Mouse (Mus musculus) heart, embryonic 15.5 days (tissue): ENCODE results near the gene Phactr4. TPM values are rescaled to one million over a fixed set of nuclear protein-coding genes. Genes with fewer than 3 reads are reported as not detected.
A peak's percentile ranks its signal among the peaks of the same experiment; 100 is the strongest.

ENCODE experiments used
- ATAC-seq: fragments of 200-750 bp; cut with Nextera tagmentation; replicated peaks from 2 replicates; pipeline ENCODE4 v1.8.0; 2017; ENCODE audit warnings: low read depth, moderate TSS enrichment; ENCODE audit not compliant: insufficient number of reproducible peaks, insufficient read depth, low FRiP score
- H3K27ac ChIP-seq: fragments of 300-500 bp; sonication (generic); 2 replicates; pipeline ENCODE4 v1.5.1; 2015; ENCODE audit warnings: mild to moderate bottlenecking, inconsistent platforms
- H3K27me3 ChIP-seq: fragments of 300-500 bp; sonication (generic); 2 replicates; pipeline ENCODE4 v1.6.1; 2015; ENCODE audit warnings: inconsistent platforms
- H3K36me3 ChIP-seq: fragments of 300-500 bp; sonication (generic); 2 replicates; pipeline ENCODE4 v1.6.1; 2015; ENCODE audit warnings: mild to moderate bottlenecking, inconsistent platforms
- H3K4me1 ChIP-seq: fragments of 300-500 bp; sonication (generic); replicated peaks from 2 replicates; pipeline ENCODE4 v1.6.1; 2015; ENCODE audit warnings: inconsistent platforms
- H3K4me2 ChIP-seq: fragments of 300-500 bp; sonication (generic); 2 replicates; pipeline ENCODE4 v1.6.1; 2015; ENCODE audit warnings: inconsistent platforms, mild to moderate bottlenecking, moderate library complexity
- H3K4me3 ChIP-seq: fragments of 300-500 bp; sonication (generic); 2 replicates; pipeline ENCODE4 v1.5.1; 2015; ENCODE audit warnings: mild to moderate bottlenecking, inconsistent platforms
- H3K9ac ChIP-seq: fragments of 300-500 bp; sonication (generic); 2 replicates; pipeline ENCODE4 v1.6.1; 2015; ENCODE audit warnings: mild to moderate bottlenecking, inconsistent platforms
- H3K9me3 ChIP-seq: fragments of 300-500 bp; sonication (generic); replicated peaks from 2 replicates; pipeline ENCODE4 v1.6.1; 2016; ENCODE audit warnings: inconsistent platforms
- WGBS: fragments of 180-500 bp; shearing (Covaris S2); methylation state at CpG from one replicate; pipeline ENCODE4 v1.1.7; 2015; ENCODE audit warnings: mixed read lengths; 5-methylcytosine and 5-hydroxymethylcytosine counted together
- polyA plus RNA-seq: library from polyadenylated mRNA; unstranded; fragments of >200 nt; fragmentation: Nextera tagmentation; extraction: Ambion mirVana; gene quantifications from 2 replicates; pipeline ENCODE4 v1.2.1, GENCODE M21; 2015

Gene Phactr4
- polyA plus RNA-seq, 1 experiment from 2014 or later, result 14.8 TPM

DNA sequence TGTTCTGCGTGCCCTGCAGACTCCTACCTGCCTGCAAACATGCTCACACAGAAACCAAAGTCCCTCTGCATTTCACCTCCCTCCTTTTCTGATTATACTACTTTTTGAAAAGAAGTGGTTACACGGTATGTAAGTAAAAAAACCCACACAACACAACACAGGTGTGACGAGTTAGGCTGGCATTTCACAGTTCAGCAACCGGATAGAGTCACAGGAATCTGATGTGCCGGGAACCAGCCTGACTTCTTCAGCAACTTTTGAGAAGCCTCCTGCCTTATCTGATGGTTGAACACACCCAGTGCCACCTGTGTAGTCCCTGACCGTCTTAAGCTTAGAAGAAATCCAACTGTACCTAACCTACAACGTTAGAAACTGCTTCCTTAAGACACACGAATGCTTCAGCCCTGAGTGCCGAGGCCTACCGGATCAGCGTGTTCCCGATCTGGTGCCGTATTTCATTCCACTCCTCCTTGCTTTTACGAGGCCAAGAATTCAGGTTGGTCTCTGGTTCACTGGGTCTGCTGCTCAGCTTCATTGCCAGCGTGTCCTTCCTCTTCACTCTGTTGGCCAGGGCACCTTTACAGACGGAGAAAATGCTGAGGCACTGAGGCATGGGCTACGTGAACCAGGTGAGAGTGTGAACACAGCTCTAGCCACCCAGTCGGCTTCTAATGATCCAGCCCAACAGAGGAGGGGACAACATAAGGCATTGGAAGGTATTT, 54.6 kb downstream of the Phactr4 start:
- H3K27me3 ChIP-seq, result no peaks in the 10 kb centered on the region
- H3K4me2 ChIP-seq, result no peak overlapping the region
- no peak overlapping the region for H3K27ac ChIP-seq
- WGBS, result 89% methylated on average over 18 of the region's 18 CpGs
- no peak overlapping the region for H3K4me3 ChIP-seq
- no peaks in the 10 kb centered on the region for H3K9me3 ChIP-seq
- no peaks in the 10 kb centered on the region for H3K4me1 ChIP-seq
- H3K36me3 ChIP-seq, result peaks cover 78% of the 10 kb centered on the region
- no peak for ATAC-seq
- no peak overlapping the region for H3K9ac ChIP-seq

DNA sequence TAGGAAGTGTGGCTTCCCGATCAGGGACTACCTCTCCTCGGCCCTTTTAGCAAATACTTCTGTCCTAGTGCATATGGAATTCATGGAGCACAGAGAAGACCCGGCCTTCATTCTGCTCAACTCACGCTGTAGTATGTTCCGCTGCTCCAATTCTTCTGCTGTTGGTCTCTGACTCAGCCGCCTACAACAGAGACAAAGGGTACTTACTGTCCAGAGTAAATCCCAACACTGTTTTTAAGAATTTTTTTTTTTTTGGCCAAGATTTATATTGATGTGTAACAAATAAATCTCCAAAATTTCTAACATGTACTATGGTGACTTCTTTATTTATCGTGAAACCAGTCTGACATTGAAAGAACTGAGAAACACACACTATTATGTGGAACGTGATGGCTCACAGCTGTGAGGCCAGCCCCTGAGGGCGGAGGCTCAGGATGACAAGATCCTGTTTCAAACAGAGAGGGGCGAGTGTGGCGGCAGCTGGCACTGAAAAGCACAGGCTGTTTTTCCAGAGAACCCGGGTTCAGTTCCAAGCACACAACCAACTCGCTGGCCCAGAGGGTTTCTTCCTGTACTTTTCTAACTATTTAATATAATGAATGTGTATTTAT, 56.7 kb downstream of the Phactr4 start:
- Histone ChIP-seq H3K27me3 (no peaks in the 10 kb centered on the region), H3K4me3 (no peak overlapping the region), H3K9ac (no peak overlapping the region), H3K4me1 (no peaks in the 10 kb centered on the region), H3K36me3 (peaks cover 79% of the 10 kb centered on the region), H3K27ac (no peak overlapping the region), H3K9me3 (no peaks in the 10 kb centered on the region), H3K4me2 (no peak overlapping the region)
- WGBS, result 77% methylated on average over 13 of the region's 13 CpGs
- no peak for ATAC-seq

DNA sequence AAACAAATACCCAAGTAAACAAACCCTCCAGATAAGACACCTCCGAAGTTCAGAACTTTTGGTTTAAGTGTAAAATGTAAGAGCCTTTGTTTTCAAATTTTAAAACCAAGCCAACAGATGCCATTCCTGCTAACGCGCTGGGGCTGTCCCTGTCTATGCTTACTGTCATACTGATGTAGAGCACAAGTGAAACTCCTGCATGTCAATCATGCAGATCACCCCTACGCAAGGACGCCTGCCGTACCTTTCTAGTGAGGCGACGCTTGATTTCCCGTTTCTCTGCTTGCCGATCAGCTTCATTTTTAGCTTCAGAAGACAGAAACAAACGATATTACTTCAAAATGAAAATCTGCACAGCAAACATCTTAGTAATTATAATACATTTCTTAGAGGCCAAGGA, 58.8 kb downstream of the Phactr4 start:
- no peak overlapping the region for H3K4me3 ChIP-seq
- H3K9ac ChIP-seq, result no peak overlapping the region
- no peak for ATAC-seq
- 91% methylated on average over 11 of the region's 11 CpGs for WGBS
- H3K27me3 ChIP-seq, result no peaks in the 10 kb centered on the region
- peaks cover 77% of the 10 kb centered on the region for H3K36me3 ChIP-seq
- no peak overlapping the region for H3K27ac ChIP-seq
- H3K4me2 ChIP-seq, result no peak overlapping the region
- no peaks in the 10 kb centered on the region for H3K9me3 ChIP-seq
- peaks cover 7% of the 10 kb centered on the region for H3K4me1 ChIP-seq

DNA sequence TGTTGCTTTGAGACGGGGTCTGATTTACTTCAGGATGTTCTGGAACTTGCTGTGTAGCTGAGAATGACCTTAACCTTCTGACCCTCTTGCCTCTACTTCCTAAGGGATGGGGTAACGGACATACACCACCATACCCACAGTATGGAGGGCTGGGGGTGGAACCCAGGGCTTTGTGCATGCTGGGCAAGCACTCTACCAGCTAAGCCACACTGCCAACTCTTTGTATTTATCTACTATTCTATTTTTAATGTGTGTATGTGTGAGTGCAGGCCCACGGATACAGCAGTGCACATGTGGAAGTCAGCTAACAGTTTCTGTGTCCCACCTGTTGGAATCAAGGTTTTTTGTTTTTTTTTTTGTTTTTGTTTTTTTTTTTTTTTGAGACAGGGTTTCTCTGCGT, 62.8 kb downstream of the Phactr4 start:
- no peak for ATAC-seq
- Histone ChIP-seq H3K36me3 (peaks cover 63% of the 10 kb centered on the region), H3K27me3 (no peaks in the 10 kb centered on the region), H3K9ac (no peak overlapping the region), H3K4me1 (peaks cover 9% of the 10 kb centered on the region), H3K4me3 (no peak overlapping the region), H3K9me3 (no peaks in the 10 kb centered on the region), H3K27ac (peak overlapping the region; percentile 33), H3K4me2 (no peak overlapping the region)
- 78% methylated on average over 4 of the region's 4 CpGs for WGBS

DNA sequence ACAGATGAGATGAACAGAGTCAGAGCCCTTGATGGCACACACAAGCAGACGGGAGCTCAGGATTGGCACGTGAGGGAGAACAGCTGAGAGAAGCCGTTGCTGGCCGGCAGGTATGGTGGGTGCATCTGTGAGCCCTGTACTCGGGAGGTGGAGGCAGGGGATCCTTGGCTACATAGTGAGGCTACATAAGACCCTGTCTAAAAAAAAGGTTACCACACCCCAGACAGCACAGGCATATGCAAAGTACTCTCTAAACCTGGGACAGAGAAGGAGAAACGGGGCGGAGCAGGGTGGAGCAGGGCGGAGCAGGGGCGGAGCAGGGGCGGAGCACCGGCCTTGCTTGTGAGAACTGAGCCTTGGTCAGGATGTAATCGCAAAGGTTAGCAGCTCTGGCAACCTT, 66.1 kb downstream of the Phactr4 start:
- Histone ChIP-seq H3K27me3 (no peaks in the 10 kb centered on the region), H3K4me3 (no peak overlapping the region), H3K9ac (no peak overlapping the region), H3K4me2 (no peak overlapping the region), H3K9me3 (no peaks in the 10 kb centered on the region), H3K36me3 (peaks cover 45% of the 10 kb centered on the region), H3K4me1 (peaks cover 20% of the 10 kb centered on the region), H3K27ac (no peak overlapping the region)
- WGBS, result 41% methylated on average over 12 of the region's 12 CpGs
- ATAC-seq, result no peak

DNA sequence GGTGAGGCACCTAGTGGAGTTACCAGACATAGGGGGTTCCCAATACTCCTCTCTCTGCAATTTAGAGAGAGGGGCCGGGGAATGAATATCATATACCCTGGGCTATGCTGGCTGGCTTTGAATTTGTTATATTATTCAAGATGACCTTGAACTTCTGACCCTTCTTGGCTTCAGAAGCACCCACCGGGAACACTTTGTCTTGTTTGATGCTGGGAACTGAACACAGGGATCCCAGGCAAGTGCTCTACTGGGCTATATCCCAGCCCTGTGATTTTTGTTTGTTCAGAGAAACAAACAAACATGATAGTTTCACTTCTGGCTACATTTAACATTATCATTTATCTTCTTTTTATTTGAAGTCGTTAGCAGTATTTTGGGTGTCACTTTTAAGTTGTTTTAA, 66.9 kb downstream of the Phactr4 start:
- Histone ChIP-seq H3K27me3 (no peaks in the 10 kb centered on the region), H3K4me3 (no peak overlapping the region), H3K36me3 (peaks cover 48% of the 10 kb centered on the region), H3K9ac (no peak overlapping the region), H3K9me3 (no peaks in the 10 kb centered on the region), H3K4me1 (peaks cover 24% of the 10 kb centered on the region), H3K4me2 (no peak overlapping the region), H3K27ac (no peak overlapping the region)
- 84% methylated on average over 3 of the region's 3 CpGs for WGBS
- no peak for ATAC-seq

DNA sequence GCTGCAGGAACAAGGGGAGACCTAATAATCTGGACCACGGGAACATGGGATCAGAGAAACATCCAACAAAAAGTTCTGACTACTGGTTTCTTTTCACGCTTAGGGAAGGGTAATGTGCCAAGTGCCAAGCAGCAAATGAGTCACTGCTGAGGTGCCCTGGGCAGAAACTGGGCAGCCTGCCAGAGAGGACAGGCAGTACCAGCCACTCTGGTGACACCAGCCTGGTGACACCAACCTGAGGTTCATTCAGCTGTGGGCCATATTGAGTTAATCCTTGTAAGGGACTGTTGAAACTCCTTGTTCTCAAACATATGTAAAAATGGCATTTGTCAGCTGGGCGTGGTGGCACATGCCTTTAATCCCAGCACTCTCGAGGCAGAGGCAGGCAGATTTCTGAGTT, 67.7 kb downstream of the Phactr4 start:
- Histone ChIP-seq H3K4me2 (no peak overlapping the region), H3K36me3 (peaks cover 41% of the 10 kb centered on the region), H3K27ac (peak overlapping the region; percentile 96; the same call in 1 of the 2 replicates), H3K9ac (no peak overlapping the region), H3K27me3 (no peaks in the 10 kb centered on the region), H3K4me1 (peaks cover 23% of the 10 kb centered on the region), H3K9me3 (no peaks in the 10 kb centered on the region), H3K4me3 (no peak overlapping the region)
- ATAC-seq, result no peak
- WGBS, result 84% methylated on average over 4 of the region's 4 CpGs

DNA sequence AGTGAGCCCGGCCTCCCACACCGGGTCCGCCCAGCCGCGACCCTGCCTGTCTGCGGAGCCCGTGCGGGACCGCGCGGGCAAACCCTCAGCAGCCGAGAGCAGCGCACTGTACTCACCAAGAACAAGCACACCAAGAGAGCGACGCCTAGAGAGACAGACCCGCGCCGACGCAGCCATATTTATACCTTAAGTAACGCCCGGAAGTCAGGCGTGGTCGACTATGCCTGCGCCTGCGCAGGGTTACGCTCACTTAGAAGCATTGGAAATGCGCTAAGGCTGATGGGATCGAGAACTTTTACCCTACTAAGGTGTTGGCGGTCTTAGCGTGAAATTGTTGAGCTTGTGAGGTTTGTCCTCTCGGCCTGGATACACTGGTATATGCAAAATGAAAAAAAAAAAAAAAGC, 68.8 kb downstream of the Phactr4 start, which contains the start of gene Rcc1:
Gene Rcc1 (minus strand): TSS at position 125 of the 405 bp plus-strand sequence.
- Histone ChIP-seq H3K4me3 (peak within 1 kb of the TSS; percentile 81), H3K4me2 (peak within 1 kb of the TSS; percentile 70), H3K27ac (peak within 1 kb of the TSS; percentile 96), H3K27me3 (no peaks in the 10 kb centered on the region), H3K36me3 (peaks cover 30% of the 10 kb centered on the region), H3K4me1 (peaks cover 17% of the 10 kb centered on the region), H3K9ac (peak within 1 kb of the TSS; percentile 86), H3K9me3 (no peaks in the 10 kb centered on the region)
- WGBS, result under 1% methylated on average over 31 of the region's 31 CpGs
- peak; percentile 91 for ATAC-seq

DNA sequence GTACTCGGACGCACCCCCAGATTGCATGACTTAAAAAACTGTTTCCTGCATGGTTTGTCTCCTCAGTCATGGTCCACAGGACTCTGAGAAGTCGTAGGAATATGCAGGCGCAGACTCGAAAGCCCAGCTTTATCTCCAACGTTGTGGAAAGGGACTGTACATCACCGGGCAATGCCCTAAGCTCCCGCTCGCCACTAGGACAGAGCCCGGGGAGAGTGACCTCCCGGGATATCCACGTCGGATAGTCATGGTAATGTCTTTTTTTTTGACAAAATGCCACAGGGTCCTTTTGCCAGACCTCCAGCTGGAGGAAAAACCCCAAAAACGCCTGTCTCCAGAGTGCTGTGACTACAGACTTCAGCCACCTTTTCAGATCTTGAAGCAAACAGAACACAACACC, 69.5 kb downstream of the Phactr4 start:
- H3K9me3 ChIP-seq, result no peaks in the 10 kb centered on the region
- peak overlapping the region; percentile 70 for H3K4me2 ChIP-seq
- WGBS, result under 1% methylated on average over 14 of the region's 14 CpGs
- peaks cover 17% of the 10 kb centered on the region for H3K4me1 ChIP-seq
- peak overlapping the region; percentile 96 for H3K27ac ChIP-seq
- peak overlapping the region; percentile 81 for H3K4me3 ChIP-seq
- peak overlapping the region; percentile 86 for H3K9ac ChIP-seq
- H3K27me3 ChIP-seq, result no peaks in the 10 kb centered on the region
- H3K36me3 ChIP-seq, result peaks cover 23% of the 10 kb centered on the region
- ATAC-seq, result no peak

DNA sequence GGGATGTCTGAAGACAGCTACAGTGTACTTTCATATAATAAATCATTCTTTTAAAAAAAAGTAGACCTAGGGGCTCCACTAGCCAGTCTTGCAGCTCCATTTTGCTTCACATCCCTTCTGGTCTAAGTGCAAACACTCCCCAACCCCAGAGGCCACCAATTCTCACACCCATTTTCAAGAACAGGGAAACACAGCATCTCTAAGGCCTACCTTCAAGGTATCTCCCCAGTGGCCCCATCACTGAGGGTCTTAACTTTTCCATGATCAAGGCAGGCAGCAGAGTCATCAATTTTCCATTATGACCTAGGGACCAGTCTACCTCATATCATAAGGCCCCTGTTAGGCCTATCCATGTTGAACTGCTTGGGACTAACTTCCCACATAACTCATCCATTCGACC, 70.9 kb downstream of the Phactr4 start:
- no peak for ATAC-seq

DNA sequence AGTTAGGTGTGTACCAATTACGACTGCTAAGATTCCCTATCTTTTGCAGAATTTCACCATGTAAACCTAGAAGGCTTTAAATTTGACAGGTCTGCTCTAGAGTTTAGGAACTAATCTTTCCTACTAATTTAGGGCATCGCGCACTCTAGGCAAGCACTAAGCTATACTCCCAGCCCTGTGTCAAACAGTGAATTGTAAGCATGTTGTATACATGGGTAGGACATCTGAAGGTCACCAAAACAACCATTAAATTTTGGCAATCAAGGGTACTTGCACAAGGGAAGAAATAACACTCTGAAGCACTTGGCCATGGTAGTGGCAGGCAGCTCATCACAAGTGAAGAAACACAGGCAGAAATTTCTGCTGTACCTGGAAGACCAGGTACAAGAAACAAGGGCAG, 71.4 kb downstream of the Phactr4 start:
- H3K4me2 ChIP-seq, result no peak overlapping the region
- peaks cover 14% of the 10 kb centered on the region for H3K4me1 ChIP-seq
- H3K9me3 ChIP-seq, result no peaks in the 10 kb centered on the region
- no peak overlapping the region for H3K4me3 ChIP-seq
- no peak overlapping the region for H3K9ac ChIP-seq
- 75% methylated on average over 3 of the region's 3 CpGs for WGBS
- H3K36me3 ChIP-seq, result peaks cover 12% of the 10 kb centered on the region; the same call in 1 of the 2 replicates
- no peak for ATAC-seq
- no peaks in the 10 kb centered on the region for H3K27me3 ChIP-seq
- H3K27ac ChIP-seq, result peak overlapping the region; percentile 6; the same call in 1 of the 2 replicates

More for the DNA sequence above, 70.9 kb downstream of the Phactr4 start:
- Histone ChIP-seq H3K9me3 (no peaks in the 10 kb centered on the region), H3K4me2 (peak overlapping the region; percentile 70), H3K4me1 (peaks cover 17% of the 10 kb centered on the region), H3K9ac (no peak overlapping the region), H3K27me3 (no peaks in the 10 kb centered on the region), H3K27ac (peak overlapping the region; percentile 6; the same call in 1 of the 2 replicates), H3K36me3 (peaks cover 12% of the 10 kb centered on the region; the same call in 1 of the 2 replicates), H3K4me3 (peak overlapping the region; percentile 81; the same call in 1 of the 2 replicates)
- WGBS, result 38% methylated on average over 1 of the region's 1 CpGs
